Mouse (Mus musculus): ENCODE data around the gene Olfr171.
"Not testable (repeated sequence)": the region's sequence is repeated elsewhere in the genome, so short reads cannot be mapped to it uniquely, and the experiment has no call there.

Gene Olfr171

DNA sequence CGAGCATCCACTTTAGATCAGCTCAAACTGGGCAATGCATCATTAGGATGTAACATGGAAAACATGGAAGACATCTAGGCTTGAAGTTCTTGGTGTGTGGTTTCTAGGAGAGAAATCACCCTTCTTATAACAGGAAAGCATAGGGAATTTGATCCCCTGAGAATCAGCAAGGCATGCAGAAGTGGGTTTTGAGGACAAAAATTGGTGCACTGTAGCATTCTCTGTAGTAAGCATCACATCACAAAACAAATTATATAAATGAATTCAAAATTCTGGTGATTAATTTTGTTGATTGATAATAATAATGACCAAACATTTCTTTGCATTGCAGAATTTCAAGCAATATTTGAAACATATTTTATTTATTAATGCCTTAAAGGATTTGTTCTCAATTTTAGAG lies at the start of gene Olfr171:
Gene Olfr171 (minus strand): TSS at position 101 of the 400 bp plus-strand sequence.
- in situ Hi-C loops (cut with MboI; ENCODE audit: unreplicated experiment in 2 of 2) = no loop called here

DNA sequence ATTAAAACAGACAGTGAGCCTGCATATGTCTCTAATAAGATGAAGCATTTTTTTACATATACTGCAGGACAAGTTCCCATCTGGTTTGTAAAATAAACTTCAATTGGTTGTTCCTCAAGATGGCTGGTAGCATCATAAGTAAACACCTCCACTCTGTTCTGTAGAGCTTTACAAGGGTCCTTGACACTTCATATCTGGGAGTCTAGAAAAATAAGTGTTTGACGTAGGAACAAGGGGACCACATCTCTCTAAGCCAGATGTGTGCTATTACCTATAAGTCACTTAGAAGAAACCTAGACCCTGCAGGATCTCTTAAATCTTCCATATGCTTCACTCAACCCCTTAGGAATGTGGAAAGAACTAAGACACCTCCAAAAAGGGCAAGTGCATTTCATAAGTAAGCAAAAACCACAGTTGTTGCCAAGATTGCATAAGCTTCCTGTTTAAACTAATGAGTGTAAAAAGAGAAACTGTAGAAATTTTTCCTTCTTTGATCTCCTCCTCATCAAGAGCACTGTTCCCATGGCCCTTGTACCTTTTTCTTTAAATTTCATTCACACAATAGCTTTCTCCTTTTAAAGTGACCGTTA lies 41.1 kb upstream of the Olfr171 start:
- in situ Hi-C loops (cut with MboI; ENCODE audit: unreplicated experiment in 2 of 2) = loop anchor here (25.0 kb wide), 1 partner anchor 534 kb away; no protein-coding TSS in a partner anchor

DNA sequence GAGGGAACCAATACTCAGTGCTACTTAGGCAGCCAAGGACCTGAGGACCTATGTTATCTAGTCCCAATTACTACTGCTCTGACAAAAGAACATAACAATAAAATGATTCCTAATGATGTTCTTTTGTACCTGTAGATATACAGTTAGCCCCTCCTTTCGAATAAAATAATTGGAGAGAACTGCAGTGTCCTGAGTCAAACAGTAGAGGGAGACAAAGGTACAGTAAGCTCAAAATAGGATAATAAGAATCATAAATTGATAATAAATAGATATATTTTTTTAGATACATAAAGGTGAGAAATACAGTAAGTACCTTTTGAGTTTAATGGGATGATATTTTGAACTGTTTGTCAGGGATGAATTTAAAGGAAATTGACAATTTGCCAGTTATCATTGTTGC lies 36.6 kb upstream of the Olfr171 start:
- in situ Hi-C loops (cut with MboI; ENCODE audit: unreplicated experiment in 2 of 2) = loop anchor here (10.0 to 25.0 kb wide), 2 partner anchors 529 to 638 kb away; partner anchors contain the start of gene Parl (in 1 of the 2)

DNA sequence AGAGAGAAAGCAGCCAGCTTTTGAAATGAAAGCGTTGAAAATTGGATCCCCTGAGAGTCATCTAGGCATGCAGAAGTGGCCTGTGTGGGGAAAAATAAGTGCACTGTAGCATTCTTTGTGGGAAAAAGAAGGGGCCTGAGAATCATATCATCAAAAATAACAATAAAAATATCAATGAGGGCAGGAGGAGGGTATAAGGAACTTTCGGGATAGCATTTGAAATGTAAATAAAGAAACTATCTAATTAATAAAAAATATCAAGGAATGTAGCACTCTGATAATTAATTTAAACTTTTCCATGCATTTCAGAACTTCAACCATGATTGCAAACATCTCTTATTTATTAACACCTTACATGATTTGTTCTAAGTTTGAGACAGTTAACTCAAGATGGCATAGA lies 17.9 kb downstream of the Olfr171 start, which contains the start of gene Olfr170:
Gene Olfr170 (minus strand): TSS at position 101 of the 400 bp plus-strand sequence.
- in situ Hi-C loops (cut with MboI; ENCODE audit: unreplicated experiment in 2 of 2) = not testable (repeated sequence)

DNA sequence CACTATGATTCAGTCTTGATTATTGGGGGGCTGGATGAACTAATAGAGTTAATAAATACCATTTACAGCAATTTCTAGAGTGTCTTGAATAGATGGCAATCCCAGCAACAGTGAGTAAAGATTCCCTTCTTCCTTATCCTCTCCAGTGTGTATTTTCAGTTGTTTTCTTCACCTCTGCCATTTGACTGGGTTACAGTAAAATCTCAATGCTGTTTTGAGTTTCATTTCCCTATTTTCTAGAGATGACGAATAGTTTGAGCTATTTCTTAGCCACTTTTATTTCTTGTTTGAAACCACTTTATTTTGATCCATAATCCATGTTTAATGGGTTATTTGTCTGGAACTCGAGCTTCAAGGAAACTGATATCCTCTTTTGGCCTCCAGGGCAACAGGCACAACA lies 26.6 kb downstream of the Olfr171 start:
- in situ Hi-C loops (cut with MboI; ENCODE audit: unreplicated experiment in 2 of 2) = no loop called here

All from v-Abl transformed pro-B cells (cell line).